Mouse (Mus musculus): ENCODE results near the gene Gm10643. TPM values are rescaled to one million over a fixed set of nuclear protein-coding genes. Genes with fewer than 3 reads are reported as not detected.

The Gm10643 gene
- polyA plus RNA-seq, 2 experiments, result 2.1 to 2.2 TPM

- no peak for TF ChIP-seq POLR2A (IDR thresholded peaks at IDR 0.05; ENCODE audit: borderline replicate concordance, extremely low read depth, insufficient read depth, insufficient read length)
- 85% methylated on average over 5 of the region's 5 CpGs for WGBS
- DNase-seq (ENCODE audit: low spot score) (no peak), ATAC-seq (ENCODE audit: low FRiP score, low read depth) (no peak)
- no peaks in the 10 kb centered on the region for H3K36me3 ChIP-seq (ENCODE audit: control insufficient read depth, insufficient read depth, low read length)
- no peak overlapping the region for H3K27ac ChIP-seq (replicated peaks; ENCODE audit: low read depth, low read length)
- peaks cover 2% of the 10 kb centered on the region; the same call in 1 of the 2 replicates for H3K4me1 ChIP-seq (ENCODE audit: control insufficient read depth, insufficient read depth, low read length)
- H3K9me3 ChIP-seq (ENCODE audit: control insufficient read depth, low read length), result no peaks in the 10 kb centered on the region
- no peak overlapping the region for H3K4me2 ChIP-seq (replicated peaks; ENCODE audit: low read depth, low read length, severe bottlenecking)
- no peak overlapping the region for H3K9ac ChIP-seq (ENCODE audit: low read depth, low read length, severe bottlenecking)
- H3K4me3 ChIP-seq (replicated peaks; ENCODE audit: low read length), result no peak overlapping the region
- H3K27me3 ChIP-seq (ENCODE audit: control insufficient read depth, insufficient read depth, low read length), result peaks cover 20% of the 10 kb centered on the region
These were observed 35.7 kb downstream of the Gm10643 start for GRCm38 (mm10) chr8:84029272-84029671.

GRCm38 (mm10) chr8:84027449-84027848, 37.5 kb downstream of the Gm10643 start:
- Histone ChIP-seq H3K36me3 (ENCODE audit: control insufficient read depth, insufficient read depth, low read length) (no peaks in the 10 kb centered on the region), H3K4me1 (ENCODE audit: control insufficient read depth, insufficient read depth, low read length) (peaks cover 2% of the 10 kb centered on the region; the same call in 1 of the 2 replicates), H3K9me3 (ENCODE audit: control insufficient read depth, low read length) (no peaks in the 10 kb centered on the region), H3K4me3 (replicated peaks; ENCODE audit: low read length) (no peak overlapping the region), H3K4me2 (replicated peaks; ENCODE audit: low read depth, low read length, severe bottlenecking) (no peak overlapping the region), H3K27me3 (ENCODE audit: control insufficient read depth, insufficient read depth, low read length) (peaks cover 20% of the 10 kb centered on the region), H3K9ac (ENCODE audit: low read depth, low read length, severe bottlenecking) (no peak overlapping the region), H3K27ac (replicated peaks; ENCODE audit: low read depth, low read length) (no peak overlapping the region)
- ATAC-seq (ENCODE audit: low FRiP score, low read depth) (no peak), DNase-seq (ENCODE audit: low spot score) (no peak)
- no peak for TF ChIP-seq POLR2A (IDR thresholded peaks at IDR 0.05; ENCODE audit: borderline replicate concordance, extremely low read depth, insufficient read depth, insufficient read length)
- WGBS, result 14% methylated on average over 10 of the region's 10 CpGs

DNA sequence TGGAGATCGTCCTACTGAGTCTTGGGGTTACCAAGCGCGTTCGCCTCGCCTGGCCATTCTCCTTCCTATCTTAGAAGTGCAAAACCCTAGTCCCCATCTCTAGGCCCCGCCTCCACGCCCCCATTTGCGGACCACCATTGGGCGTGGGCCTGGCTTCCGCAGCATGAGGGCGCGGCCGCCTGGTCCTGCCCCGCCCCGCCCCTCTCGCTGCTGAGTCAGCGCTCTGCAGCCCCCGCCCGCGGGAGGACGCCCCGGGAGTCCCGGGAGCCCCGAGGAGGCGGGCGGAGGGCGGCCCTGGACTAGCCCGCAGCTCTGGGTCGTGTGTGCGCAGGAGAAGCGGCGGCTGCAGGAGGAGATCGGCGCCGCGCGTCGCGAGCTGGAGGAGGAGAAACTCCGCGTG, 39.1 kb downstream of the Gm10643 start:
- H3K9me3 ChIP-seq (ENCODE audit: control insufficient read depth, low read length), result no peaks in the 10 kb centered on the region
- WGBS, result 2% methylated on average over 36 of the region's 41 CpGs
- DNase-seq (ENCODE audit: low spot score) (peak; percentile 74), ATAC-seq (ENCODE audit: low FRiP score, low read depth) (peak; percentile 88)
- no peaks in the 10 kb centered on the region for H3K36me3 ChIP-seq (ENCODE audit: control insufficient read depth, insufficient read depth, low read length)
- peak overlapping the region; percentile 79 for H3K4me2 ChIP-seq (replicated peaks; ENCODE audit: low read depth, low read length, severe bottlenecking)
- H3K4me3 ChIP-seq (replicated peaks; ENCODE audit: low read length), result peak overlapping the region; percentile 45
- no peak for TF ChIP-seq POLR2A (IDR thresholded peaks at IDR 0.05; ENCODE audit: borderline replicate concordance, extremely low read depth, insufficient read depth, insufficient read length)
- no peak overlapping the region for H3K27ac ChIP-seq (replicated peaks; ENCODE audit: low read depth, low read length)
- peaks cover 32% of the 10 kb centered on the region for H3K27me3 ChIP-seq (ENCODE audit: control insufficient read depth, insufficient read depth, low read length)
- peak overlapping the region; percentile 55 for H3K9ac ChIP-seq (ENCODE audit: low read depth, low read length, severe bottlenecking)
- H3K4me1 ChIP-seq (ENCODE audit: control insufficient read depth, insufficient read depth, low read length), result peaks cover 2% of the 10 kb centered on the region; the same call in 1 of the 2 replicates

- H3K9me3 ChIP-seq (ENCODE audit: control insufficient read depth, low read length), result no peaks in the 10 kb centered on the region
- no peak overlapping the region for H3K27ac ChIP-seq (replicated peaks; ENCODE audit: low read depth, low read length)
- DNase-seq (ENCODE audit: low spot score), result no peak
- TF ChIP-seq POLR2A (IDR thresholded peaks at IDR 0.05; ENCODE audit: borderline replicate concordance, extremely low read depth, insufficient read depth, insufficient read length), result no peak
- no peak for ATAC-seq (ENCODE audit: low FRiP score, low read depth)
- H3K4me3 ChIP-seq (replicated peaks; ENCODE audit: low read length), result no peak overlapping the region
- H3K4me2 ChIP-seq (replicated peaks; ENCODE audit: low read depth, low read length, severe bottlenecking), result no peak overlapping the region
- no peaks in the 10 kb centered on the region for H3K36me3 ChIP-seq (ENCODE audit: control insufficient read depth, insufficient read depth, low read length)
- peaks cover 2% of the 10 kb centered on the region; the same call in 1 of the 2 replicates for H3K4me1 ChIP-seq (ENCODE audit: control insufficient read depth, insufficient read depth, low read length)
- H3K9ac ChIP-seq (ENCODE audit: low read depth, low read length, severe bottlenecking), result no peak overlapping the region
- peaks cover 37% of the 10 kb centered on the region for H3K27me3 ChIP-seq (ENCODE audit: control insufficient read depth, insufficient read depth, low read length)
- WGBS, result 14% methylated on average over 10 of the region's 10 CpGs
These were observed 40.8 kb downstream of the Gm10643 start for GRCm38 (mm10) chr8:84024171-84024570.

DNA sequence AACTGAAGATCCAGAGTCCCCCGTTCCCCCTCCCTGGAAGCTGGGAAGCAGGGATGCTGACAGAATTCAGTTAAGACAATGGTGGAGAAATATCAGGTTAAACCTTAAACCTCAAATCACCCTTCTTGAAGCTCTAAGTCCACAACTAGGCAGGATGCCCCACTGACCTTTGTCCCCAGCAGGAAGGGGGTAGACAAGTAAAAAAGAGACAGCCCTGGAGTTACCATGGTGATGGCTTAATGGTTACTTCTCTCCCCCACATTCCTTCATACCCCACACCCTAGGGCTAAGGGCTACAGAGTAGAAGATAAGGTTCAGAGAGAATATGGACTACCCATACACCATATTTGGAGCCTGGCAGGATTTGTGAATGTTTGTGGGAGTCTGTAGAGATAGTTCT, 41.3 kb downstream of the Gm10643 start:
- Histone ChIP-seq H3K4me2 (replicated peaks; ENCODE audit: low read depth, low read length, severe bottlenecking) (no peak overlapping the region), H3K27ac (replicated peaks; ENCODE audit: low read depth, low read length) (no peak overlapping the region), H3K9me3 (ENCODE audit: control insufficient read depth, low read length) (no peaks in the 10 kb centered on the region), H3K4me3 (replicated peaks; ENCODE audit: low read length) (no peak overlapping the region), H3K9ac (ENCODE audit: low read depth, low read length, severe bottlenecking) (no peak overlapping the region), H3K36me3 (ENCODE audit: control insufficient read depth, insufficient read depth, low read length) (no peaks in the 10 kb centered on the region), H3K4me1 (ENCODE audit: control insufficient read depth, insufficient read depth, low read length) (peaks cover 2% of the 10 kb centered on the region; the same call in 1 of the 2 replicates), H3K27me3 (ENCODE audit: control insufficient read depth, insufficient read depth, low read length) (peaks cover 34% of the 10 kb centered on the region)
- no peak for TF ChIP-seq POLR2A (IDR thresholded peaks at IDR 0.05; ENCODE audit: borderline replicate concordance, extremely low read depth, insufficient read depth, insufficient read length)
- DNase-seq (ENCODE audit: low spot score), result no peak
- 74% methylated on average over 1 of the region's 1 CpGs for WGBS
- no peak for ATAC-seq (ENCODE audit: low FRiP score, low read depth)

DNA sequence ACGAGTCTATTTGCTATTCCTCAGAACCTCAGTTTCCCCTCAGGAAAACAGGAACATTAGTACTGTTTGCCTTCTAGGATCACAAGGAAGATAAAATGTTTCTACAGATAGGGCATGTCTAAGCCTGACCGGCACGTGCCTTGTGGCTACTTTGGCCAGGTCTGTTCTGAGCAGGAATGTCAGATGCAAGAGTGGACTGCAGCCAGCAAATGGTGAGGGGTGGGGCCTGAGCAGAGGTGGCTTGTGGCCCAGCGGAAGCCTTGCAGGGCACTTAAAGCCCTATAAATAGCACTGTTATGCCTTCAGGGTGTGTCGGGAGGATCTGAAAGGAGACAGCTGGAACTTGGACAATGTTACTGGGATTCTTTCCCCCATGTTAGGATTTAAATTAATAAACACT, 41.9 kb downstream of the Gm10643 start:
- Histone ChIP-seq H3K27ac (replicated peaks; ENCODE audit: low read depth, low read length) (no peak overlapping the region), H3K9ac (ENCODE audit: low read depth, low read length, severe bottlenecking) (no peak overlapping the region), H3K4me2 (replicated peaks; ENCODE audit: low read depth, low read length, severe bottlenecking) (no peak overlapping the region), H3K4me3 (replicated peaks; ENCODE audit: low read length) (no peak overlapping the region), H3K9me3 (ENCODE audit: control insufficient read depth, low read length) (no peaks in the 10 kb centered on the region), H3K36me3 (ENCODE audit: control insufficient read depth, insufficient read depth, low read length) (no peaks in the 10 kb centered on the region), H3K4me1 (ENCODE audit: control insufficient read depth, insufficient read depth, low read length) (peaks cover 2% of the 10 kb centered on the region; the same call in 1 of the 2 replicates), H3K27me3 (ENCODE audit: control insufficient read depth, insufficient read depth, low read length) (peaks cover 34% of the 10 kb centered on the region)
- no peak for TF ChIP-seq POLR2A (IDR thresholded peaks at IDR 0.05; ENCODE audit: borderline replicate concordance, extremely low read depth, insufficient read depth, insufficient read length)
- ATAC-seq (ENCODE audit: low FRiP score, low read depth) (no peak), DNase-seq (ENCODE audit: low spot score) (no peak)
- WGBS, result 21% methylated on average over 5 of the region's 5 CpGs

Data from limb, embryonic 14.5 days (tissue).